14 mouse cellular contexts compared by ENCODE assay signal in the genomic region with DNA sequence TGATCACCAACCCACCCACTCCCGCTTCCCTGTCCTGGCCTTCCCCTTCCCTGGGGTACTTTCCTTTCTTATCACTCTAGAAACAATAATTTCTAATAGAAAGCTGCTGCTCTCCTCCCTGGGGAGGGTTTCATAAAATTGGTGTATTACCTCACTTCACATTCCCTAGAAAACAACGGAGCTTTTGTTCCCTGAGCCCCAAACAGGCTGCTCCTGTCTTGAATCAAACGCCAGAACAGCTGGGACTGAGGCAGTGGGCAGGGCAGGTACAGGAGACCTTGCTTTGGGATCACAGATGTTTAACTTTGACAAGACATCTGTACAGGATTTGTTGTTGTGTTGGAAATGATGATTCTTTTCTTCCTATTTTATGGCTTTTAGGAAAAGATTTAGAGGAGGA.
"Had no signal": no experiment of that assay in that cellular context is flagged by ENCODE, and none has a peak within 500 bp of the region (broad histone marks: within the 10 kb centered on the region; RNA-seq: fewer than 3 reads in every experiment).

No protein-coding gene starts in this region.

- DNase-seq: kidney, adult 8-10 months; kidney, postnatal 25 days; lung, embryonic 14.5 days; lung, postnatal 10 days; right cerebral cortex, postnatal 4 days; spleen, adult 18-20 months; thymus, adult 2 months; thymus, postnatal 25 days had no signal

- ATAC-seq: liver, embryonic 12.5 days had no signal

- H3K9me3 ChIP-seq: limb, embryonic 15.5 days; liver, embryonic 12.5 days; midbrain, embryonic 12.5 days; stomach, embryonic 15.5 days had no signal

- H3K27me3 ChIP-seq: limb, embryonic 15.5 days; liver, embryonic 12.5 days; megakaryocyte, embryonic 14.5 days; midbrain, embryonic 12.5 days; stomach, embryonic 15.5 days had no signal

- H3K27ac ChIP-seq: limb, embryonic 15.5 days; liver, embryonic 12.5 days; macrophage; midbrain, embryonic 12.5 days; stomach, embryonic 15.5 days had no signal

- H3K4me2 ChIP-seq: limb, embryonic 15.5 days; liver, embryonic 12.5 days; lung, embryonic 14.5 days; midbrain, embryonic 12.5 days; stomach, embryonic 15.5 days had no signal

- H3K9ac ChIP-seq: limb, embryonic 15.5 days; liver, embryonic 12.5 days; lung, embryonic 14.5 days; midbrain, embryonic 12.5 days; stomach, embryonic 15.5 days had no signal

- H3K36me3 ChIP-seq: limb, embryonic 15.5 days; liver, embryonic 12.5 days; midbrain, embryonic 12.5 days; stomach, embryonic 15.5 days had no signal

- H3K4me1 ChIP-seq: limb, embryonic 15.5 days; liver, embryonic 12.5 days; megakaryocyte, embryonic 14.5 days; midbrain, embryonic 12.5 days; stomach, embryonic 15.5 days had no signal

- H3K4me3 ChIP-seq: limb, embryonic 15.5 days; liver, embryonic 12.5 days; megakaryocyte, embryonic 14.5 days; midbrain, embryonic 12.5 days; stomach, embryonic 15.5 days had no signal
